Mouse (Mus musculus) liver, embryonic 11.5 days (tissue): ENCODE results near the gene Metap2. TPM values are rescaled to one million over a fixed set of nuclear protein-coding genes. Genes with fewer than 3 reads are reported as not detected.
A peak's percentile ranks its signal among the peaks of the same experiment; 100 is the strongest.
"Not testable (repeated sequence)": the region's sequence is repeated elsewhere in the genome, so short reads cannot be mapped to it uniquely, and the experiment has no call there.

Source experiments
- ATAC-seq: fragments of 200-750 bp; cut with Nextera tagmentation; replicated peaks from 2 replicates; pipeline ENCODE4 v1.8.0; 2017; ENCODE audit warnings: moderate number of reproducible peaks, mild to moderate bottlenecking, moderate TSS enrichment, moderate library complexity; ENCODE audit not compliant: low FRiP score
- DNase-seq: peaks from one replicate; pipeline ENCODE4 v3.0.0-alpha.2; 2017; ENCODE audit warnings: low spot score
- H3K27ac ChIP-seq: fragments of 300-500 bp; sonication (generic); 2 replicates; pipeline ENCODE4 v1.5.1; 2014; ENCODE audit warnings: mild to moderate bottlenecking, low read depth, low read length, control low read depth
- H3K27me3 ChIP-seq: fragments of 300-500 bp; sonication (generic); replicated peaks from 2 replicates; pipeline ENCODE4 v1.6.1; 2014; ENCODE audit warnings: low read length, mixed read lengths; ENCODE audit not compliant: control insufficient read depth, insufficient read depth
- H3K36me3 ChIP-seq: fragments of 300-500 bp; sonication (generic); 2 replicates; pipeline ENCODE4 v1.6.1; 2014; ENCODE audit warnings: mild to moderate bottlenecking, low read length, moderate library complexity, mixed read lengths; ENCODE audit not compliant: control insufficient read depth, insufficient read depth
- H3K4me1 ChIP-seq: fragments of 300-500 bp; sonication (generic); replicated peaks from 2 replicates; pipeline ENCODE4 v1.6.1; 2014; ENCODE audit warnings: low read length, mixed read lengths; ENCODE audit not compliant: control insufficient read depth, insufficient read depth
- H3K4me2 ChIP-seq: fragments of 300-500 bp; sonication (generic); 2 replicates; pipeline ENCODE4 v1.6.1; 2014; ENCODE audit warnings: mild to moderate bottlenecking, control low read depth, moderate library complexity
- H3K4me3 ChIP-seq: fragments of 300-500 bp; sonication (generic); 2 replicates; pipeline ENCODE4 v1.5.1; 2014; ENCODE audit warnings: low read depth, low read length, control low read depth
- H3K9ac ChIP-seq: fragments of 300-500 bp; sonication (generic); 2 replicates; pipeline ENCODE4 v1.6.1; 2014; ENCODE audit warnings: low read depth, low read length, control low read depth
- H3K9me3 ChIP-seq: fragments of 300-500 bp; sonication (generic); 2 replicates; pipeline ENCODE4 v1.6.1; 2016; ENCODE audit warnings: low read length, inconsistent platforms, mixed read lengths; ENCODE audit not compliant: control insufficient read depth
- WGBS: fragments of 180-500 bp; shearing (Covaris S2); extraction: QIAGEN DNeasy Blood & Tissue Kit; methylation state at CpG from one replicate; pipeline ENCODE4 v1.1.7; 2014; 5-methylcytosine and 5-hydroxymethylcytosine counted together
- polyA plus RNA-seq: library from polyadenylated mRNA; unstranded; fragments of >200 nt; fragmentation: Nextera tagmentation; extraction: Ambion mirVana; gene quantifications from 2 replicates; pipeline ENCODE4 v1.2.1, GENCODE M21; 2014

The Metap2 gene
- polyA plus RNA-seq, 1 experiment from 2014 or later = 397 TPM

DNA sequence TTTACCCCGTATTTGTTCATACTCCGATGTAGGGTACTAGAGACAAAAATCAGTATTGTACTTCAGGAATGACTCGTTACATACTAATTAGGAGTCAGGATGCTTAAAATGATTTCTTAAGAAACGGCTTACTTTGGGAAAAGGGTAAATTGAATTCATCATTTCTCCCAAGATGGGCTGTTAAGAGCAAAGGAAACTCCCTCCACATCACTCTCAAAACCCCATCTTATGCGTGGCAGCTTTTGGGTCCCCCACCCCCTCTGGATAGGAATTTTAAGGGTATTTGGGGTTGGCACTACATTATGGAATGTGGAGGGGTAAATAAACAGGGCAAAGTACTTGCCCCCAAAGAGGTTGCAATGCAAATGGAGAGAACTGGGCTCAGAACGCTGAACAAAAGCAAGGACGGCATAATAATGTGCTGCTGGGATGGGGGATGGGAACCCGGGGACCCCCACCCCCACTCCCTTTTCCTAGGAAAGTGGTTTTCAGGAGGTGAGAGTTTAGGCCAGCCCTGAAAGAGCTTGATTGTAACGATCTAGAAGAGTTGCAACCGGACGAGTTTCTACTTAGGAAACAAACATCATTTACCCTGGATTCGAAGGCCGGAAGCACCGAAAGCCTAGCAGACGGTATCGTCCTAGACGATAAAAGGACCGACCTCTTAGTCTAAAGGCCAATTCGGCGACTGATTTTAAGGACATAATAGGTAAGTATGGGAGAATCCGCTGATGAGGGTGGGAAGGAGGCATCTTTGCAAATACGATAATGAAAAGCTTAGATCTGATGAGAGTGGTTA is 65.8 kb downstream of the Metap2 start, which contains the start of gene Usp44:
TSS of gene Usp44 (plus strand) at position 625 of the 799 bp plus-strand sequence.
- Histone ChIP-seq H3K27me3 (peaks cover 30% of the 10 kb centered on the region), H3K9ac (peak within 1 kb of the TSS; percentile 46; the same call in 1 of the 2 replicates), H3K27ac (no peak within 1 kb of the TSS), H3K9me3 (no peaks in the 10 kb centered on the region), H3K36me3 (no peaks in the 10 kb centered on the region), H3K4me3 (peak within 1 kb of the TSS; percentile 34), H3K4me2 (peak within 1 kb of the TSS; percentile 64), H3K4me1 (peaks cover 11% of the 10 kb centered on the region)
- no peak for ATAC-seq
- DNase-seq = no peak
- WGBS = 16% methylated on average over 22 of the region's 22 CpGs

- H3K36me3 ChIP-seq = no peaks in the 10 kb centered on the region
- no peak overlapping the region for H3K4me2 ChIP-seq
- no peak overlapping the region for H3K9ac ChIP-seq
- peaks cover 30% of the 10 kb centered on the region for H3K27me3 ChIP-seq
- 45% methylated on average over 9 of the region's 9 CpGs for WGBS
- H3K27ac ChIP-seq = no peak overlapping the region
- peaks cover 11% of the 10 kb centered on the region for H3K4me1 ChIP-seq
- no peak for DNase-seq
- H3K4me3 ChIP-seq = no peak overlapping the region
- no peak for ATAC-seq
- no peaks in the 10 kb centered on the region for H3K9me3 ChIP-seq
These were observed 66.7 kb downstream of the Metap2 start for GRCm38 (mm10) chr10:93829898-93830831.

DNA sequence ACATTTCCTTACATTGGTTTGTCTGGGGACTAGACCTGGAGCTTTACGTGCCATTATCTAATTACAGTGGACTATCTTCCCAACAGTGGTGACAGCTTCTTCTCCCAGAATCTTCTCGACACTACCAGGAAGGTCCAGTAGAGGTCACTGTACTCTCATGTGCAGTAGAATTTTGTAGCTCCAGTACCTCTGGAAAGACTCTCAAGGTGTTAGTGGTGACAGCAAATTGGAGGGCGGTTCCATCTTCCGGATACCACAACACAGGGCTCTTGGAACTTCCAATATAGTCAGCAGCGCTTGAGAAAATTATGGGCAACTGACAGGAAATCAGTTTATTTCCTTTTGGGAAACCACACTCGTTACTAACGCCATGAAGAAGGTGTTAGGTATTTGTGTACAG is 78.2 kb downstream of the Metap2 start:
- Histone ChIP-seq H3K4me1 (peaks cover 3% of the 10 kb centered on the region; the same call in 1 of the 2 replicates), H3K4me2 (no peak overlapping the region), H3K9me3 (no peaks in the 10 kb centered on the region), H3K36me3 (no peaks in the 10 kb centered on the region), H3K4me3 (no peak overlapping the region), H3K9ac (no peak overlapping the region), H3K27me3 (peaks cover 2% of the 10 kb centered on the region; the same call in 1 of the 2 replicates), H3K27ac (no peak overlapping the region)
- ATAC-seq (peak; percentile 61; the same call in 1 of the 2 replicates), DNase-seq (peak; percentile 35)
- WGBS = 21% methylated on average over 7 of the region's 7 CpGs

GRCm38 (mm10) chr10:93813755-93814154 is 83.1 kb downstream of the Metap2 start:
- Histone ChIP-seq H3K27me3 (peaks cover 2% of the 10 kb centered on the region; the same call in 1 of the 2 replicates), H3K9ac (no peak overlapping the region), H3K4me3 (no peak overlapping the region), H3K4me1 (no peaks in the 10 kb centered on the region), H3K9me3 (no peaks in the 10 kb centered on the region), H3K36me3 (no peaks in the 10 kb centered on the region), H3K4me2 (no peak overlapping the region), H3K27ac (no peak overlapping the region)
- ATAC-seq (no peak), DNase-seq (no peak)
- 77% methylated on average over 10 of the region's 10 CpGs for WGBS

GRCm38 (mm10) chr10:93812774-93813415 is 84.0 kb downstream of the Metap2 start:
- WGBS = 14% methylated on average over 10 of the region's 10 CpGs
- Histone ChIP-seq H3K27me3 (peaks cover 2% of the 10 kb centered on the region; the same call in 1 of the 2 replicates), H3K36me3 (no peaks in the 10 kb centered on the region), H3K9ac (no peak overlapping the region), H3K27ac (no peak overlapping the region), H3K4me3 (no peak overlapping the region), H3K9me3 (no peaks in the 10 kb centered on the region), H3K4me1 (no peaks in the 10 kb centered on the region), H3K4me2 (peak overlapping the region; percentile 37; the same call in 1 of the 2 replicates)
- ATAC-seq (no peak), DNase-seq (peak; percentile 62)

DNA sequence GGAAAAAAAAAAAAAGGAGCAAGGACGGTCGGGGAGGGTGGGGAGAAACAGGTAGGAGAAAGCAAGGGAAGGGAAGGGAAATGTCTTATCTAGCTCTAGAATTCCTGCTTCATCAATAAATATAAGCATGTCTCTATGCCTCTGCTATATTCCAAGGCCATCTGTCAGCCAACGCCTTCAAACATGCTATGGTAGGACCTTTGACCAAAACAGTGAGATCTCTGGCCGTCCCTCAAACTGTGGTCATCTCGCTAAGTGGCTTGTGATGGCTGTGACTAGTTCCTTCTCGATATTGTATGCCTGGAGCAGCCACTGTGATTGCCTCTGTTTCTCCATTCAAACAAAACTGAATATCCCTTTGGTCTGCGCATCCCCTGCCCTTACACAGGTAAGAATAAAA is 84.8 kb downstream of the Metap2 start:
- 72% methylated on average over 7 of the region's 7 CpGs for WGBS
- Histone ChIP-seq H3K36me3 (no peaks in the 10 kb centered on the region), H3K27me3 (peaks cover 2% of the 10 kb centered on the region; the same call in 1 of the 2 replicates), H3K4me1 (no peaks in the 10 kb centered on the region), H3K9ac (no peak overlapping the region), H3K4me3 (no peak overlapping the region), H3K9me3 (no peaks in the 10 kb centered on the region), H3K27ac (no peak overlapping the region), H3K4me2 (no peak overlapping the region)
- DNase-seq = no peak
- no peak for ATAC-seq

DNA sequence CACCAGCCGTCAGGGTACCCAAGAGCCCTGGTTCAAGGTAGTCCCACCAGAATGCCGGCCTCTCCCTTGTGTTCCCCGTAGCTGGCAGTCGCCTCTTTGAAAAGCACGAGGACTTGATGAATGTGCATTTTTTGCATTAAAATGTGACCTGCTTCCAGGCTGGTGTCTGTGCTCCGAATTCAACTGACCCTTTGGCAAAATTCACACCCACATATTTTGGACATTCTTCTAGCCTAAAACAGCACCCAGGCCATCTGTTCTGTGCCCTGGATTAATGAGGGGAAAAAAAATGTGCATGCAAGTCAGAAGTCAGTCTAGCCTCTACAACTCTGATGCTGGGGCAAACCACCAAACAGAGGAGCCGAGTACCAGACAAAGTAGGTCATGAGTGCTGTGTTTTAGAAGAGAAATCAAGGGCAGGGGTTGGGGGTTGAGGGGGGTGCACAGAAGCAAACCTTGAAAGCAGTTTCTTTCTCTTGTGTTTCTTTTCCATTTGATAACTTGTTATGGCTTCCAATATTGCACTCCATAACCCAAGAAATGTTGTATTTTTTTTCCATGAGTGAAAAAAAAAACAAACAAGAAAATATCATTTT is 86.2 kb downstream of the Metap2 start:
- Histone ChIP-seq H3K4me1 (no peaks in the 10 kb centered on the region), H3K4me3 (no peak overlapping the region), H3K4me2 (no peak overlapping the region), H3K9ac (no peak overlapping the region), H3K36me3 (no peaks in the 10 kb centered on the region), H3K27me3 (no peaks in the 10 kb centered on the region), H3K9me3 (no peaks in the 10 kb centered on the region), H3K27ac (no peak overlapping the region)
- ATAC-seq = no peak
- 72% methylated on average over 7 of the region's 7 CpGs for WGBS
- DNase-seq = no peak

DNA sequence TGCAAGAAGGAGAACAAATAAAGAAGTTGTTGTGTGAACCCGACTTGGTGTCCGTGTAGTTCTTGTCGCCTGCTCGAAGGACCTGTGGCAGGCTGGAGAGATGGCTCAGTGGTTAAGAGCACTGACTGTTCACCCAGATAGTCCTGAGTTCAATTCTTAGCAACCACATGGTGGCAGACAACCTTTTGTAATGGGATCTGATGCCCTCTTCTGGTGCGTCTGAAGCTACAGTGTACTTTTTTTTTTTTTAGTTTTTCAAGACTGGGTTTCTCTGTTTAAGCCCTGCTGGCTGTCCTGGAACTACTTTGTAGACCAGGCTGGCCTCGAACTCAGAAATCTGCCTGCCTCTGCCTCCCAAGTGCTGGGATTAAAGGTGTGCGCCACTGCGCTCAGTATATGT is 87.5 kb downstream of the Metap2 start:
- ATAC-seq, H3K9ac ChIP-seq, H3K27ac ChIP-seq, H3K4me3 ChIP-seq, H3K27me3 ChIP-seq, DNase-seq, H3K4me1 ChIP-seq, H3K9me3 ChIP-seq, H3K36me3 ChIP-seq, H3K4me2 ChIP-seq: not testable (repeated sequence)
- 90% methylated on average over 8 of the region's 8 CpGs for WGBS
